Mouse (Mus musculus) forebrain, embryonic 14.5 days (tissue): Measurements from ENCODE around the gene Mrps27. TPM values are rescaled to one million over a fixed set of nuclear protein-coding genes. Genes with fewer than 3 reads are reported as not detected.

ENCODE experiments used
- ATAC-seq: fragments of 200-750 bp; cut with Nextera tagmentation; 2 replicates; pipeline ENCODE4 v1.8.0; 2017; ENCODE audit warnings: mild to moderate bottlenecking, moderate library complexity
- DNase-seq: peaks from one replicate; pipeline ENCODE4 v3.0.0-alpha.2; 2015; ENCODE audit warnings: low spot score
- H3K27ac ChIP-seq: fragments of 300-500 bp; sonication (generic); 2 replicates; pipeline ENCODE4 v1.5.1; 2014; ENCODE audit warnings: low read depth, mild to moderate bottlenecking, control low read depth, low read length, moderate library complexity
- H3K27me3 ChIP-seq: fragments of 300-500 bp; sonication (generic); replicated peaks from 2 replicates; pipeline ENCODE4 v1.6.1; 2014; ENCODE audit warnings: low read length, control low read depth, mixed read lengths; ENCODE audit not compliant: control insufficient read depth, insufficient read depth
- H3K36me3 ChIP-seq: fragments of 300-500 bp; sonication (generic); 2 replicates; pipeline ENCODE4 v1.6.1; 2014; ENCODE audit warnings: low read length, control low read depth; ENCODE audit not compliant: control insufficient read depth, insufficient read depth
- H3K4me1 ChIP-seq: fragments of 300-500 bp; sonication (generic); 2 replicates; pipeline ENCODE4 v1.6.1; 2014; ENCODE audit warnings: antibody characterized with exemption, low read length, control low read depth; ENCODE audit not compliant: control insufficient read depth, insufficient read depth
- H3K4me2 ChIP-seq: fragments of 300-500 bp; sonication (generic); 2 replicates; pipeline ENCODE4 v1.6.1; 2014; ENCODE audit warnings: mild to moderate bottlenecking, control low read depth, low read length
- H3K4me3 ChIP-seq: fragments of 300-500 bp; sonication (generic); 2 replicates; pipeline ENCODE4 v1.5.1; 2014; ENCODE audit warnings: low read depth, low read length, control low read depth
- H3K9ac ChIP-seq: fragments of 300-500 bp; sonication (generic); 2 replicates; pipeline ENCODE4 v1.6.1; 2014; ENCODE audit warnings: mild to moderate bottlenecking, low read length, control low read depth, moderate library complexity
- H3K9me3 ChIP-seq: fragments of 300-500 bp; sonication (generic); replicated peaks from 2 replicates; pipeline ENCODE4 v1.6.1; 2016; ENCODE audit warnings: low read length, control low read depth, mixed read lengths; ENCODE audit not compliant: control insufficient read depth
- WGBS: fragments of 180-500 bp; shearing (Covaris S2); extraction: QIAGEN DNeasy Blood & Tissue Kit; methylation state at CpG from one replicate; pipeline ENCODE4 v1.1.7; 2014; 5-methylcytosine and 5-hydroxymethylcytosine counted together
- polyA plus RNA-seq: library from polyadenylated mRNA; unstranded; fragments of >200 nt; fragmentation: Nextera tagmentation; extraction: Ambion mirVana; gene quantifications from 2 replicates; pipeline ENCODE4 v1.2.1, GENCODE M21; 2014

The Mrps27 gene
- polyA plus RNA-seq, 1 experiment from 2014 or later, result 45.6 TPM

DNA sequence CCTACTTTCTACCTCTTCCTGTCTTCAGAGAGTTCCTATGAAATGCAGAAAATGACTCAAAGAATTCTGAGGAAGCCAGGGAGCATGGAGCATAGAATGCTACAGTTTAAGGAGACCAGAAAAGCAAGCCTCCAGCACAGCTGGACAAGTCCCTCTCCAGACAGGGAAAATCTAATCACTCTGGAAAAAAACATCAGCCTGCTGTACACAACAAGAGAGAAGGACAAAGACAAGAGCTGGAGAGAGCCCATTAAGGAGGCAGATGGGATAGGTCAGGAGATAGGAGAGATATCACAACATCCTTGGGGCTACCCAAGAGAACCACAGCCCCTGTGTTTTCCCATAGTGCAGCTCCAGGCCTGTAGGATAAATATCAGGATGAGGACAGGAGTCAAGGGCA, 92.5 kb downstream of the Mrps27 start:
- peaks cover 100% of the 10 kb centered on the region for H3K36me3 ChIP-seq
- no peak overlapping the region for H3K4me3 ChIP-seq
- ATAC-seq, result no peak
- H3K9me3 ChIP-seq, result no peaks in the 10 kb centered on the region
- H3K27ac ChIP-seq, result no peak overlapping the region
- no peaks in the 10 kb centered on the region for H3K27me3 ChIP-seq
- peaks cover 16% of the 10 kb centered on the region for H3K4me1 ChIP-seq
- DNase-seq, result no peak
- H3K9ac ChIP-seq, result no peak overlapping the region
- no peak overlapping the region for H3K4me2 ChIP-seq

DNA sequence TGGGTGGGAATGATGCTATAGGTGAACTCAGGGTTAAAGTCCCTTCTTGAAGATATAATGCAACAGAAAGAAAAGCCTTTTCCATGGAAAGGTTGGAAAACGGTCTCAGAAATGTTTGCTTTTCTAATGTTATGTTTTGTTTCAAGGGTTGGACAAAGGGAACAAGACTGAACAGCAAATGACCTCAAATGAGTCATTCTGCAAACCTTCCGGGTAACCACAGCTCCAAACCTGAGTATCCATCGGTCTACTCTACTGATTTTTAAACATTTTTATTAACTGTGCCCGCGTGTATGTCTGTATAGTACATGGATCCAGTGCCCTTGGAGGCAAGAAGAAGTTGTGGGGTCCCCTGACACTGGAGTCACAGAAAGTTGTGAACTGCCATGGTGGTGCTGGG, 94.8 kb downstream of the Mrps27 start:
- no peaks in the 10 kb centered on the region for H3K27me3 ChIP-seq
- no peaks in the 10 kb centered on the region for H3K9me3 ChIP-seq
- no peak overlapping the region for H3K4me3 ChIP-seq
- H3K4me2 ChIP-seq, result no peak overlapping the region
- H3K27ac ChIP-seq, result no peak overlapping the region
- H3K9ac ChIP-seq, result no peak overlapping the region
- DNase-seq (no peak), ATAC-seq (no peak)
- H3K36me3 ChIP-seq, result peaks cover 92% of the 10 kb centered on the region
- H3K4me1 ChIP-seq, result peaks cover 39% of the 10 kb centered on the region
- WGBS, result 95% methylated on average over 5 of the region's 5 CpGs

DNA sequence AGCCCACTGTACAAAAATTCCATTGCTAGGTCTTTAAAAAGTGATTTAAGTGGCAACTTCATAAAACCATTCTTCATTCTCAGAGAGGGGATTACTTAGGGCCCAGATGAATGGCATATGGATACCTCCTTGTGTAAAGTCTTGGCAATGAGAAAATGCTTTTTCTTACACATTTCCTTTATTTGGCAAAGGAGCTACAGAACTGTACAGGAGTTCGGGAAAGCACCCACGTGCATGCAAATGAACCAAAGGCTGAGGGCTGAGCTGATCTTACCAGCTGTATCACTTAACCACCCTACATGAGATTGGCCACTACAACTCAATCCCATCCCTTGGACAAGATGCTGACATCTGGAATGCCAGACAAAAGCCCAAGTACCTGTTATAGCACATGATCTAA, 95.6 kb downstream of the Mrps27 start:
- H3K4me3 ChIP-seq, result no peak overlapping the region
- H3K9ac ChIP-seq, result 0 out of 2 replicates have a peak overlapping the region, but pooled peaks have one; percentile 21
- peaks cover 83% of the 10 kb centered on the region for H3K36me3 ChIP-seq
- peak; percentile 53 for DNase-seq
- H3K9me3 ChIP-seq, result no peaks in the 10 kb centered on the region
- H3K27ac ChIP-seq, result 0 out of 2 replicates have a peak overlapping the region, but pooled peaks have one; percentile 44
- 0 out of 2 replicates have a peak overlapping the region, but pooled peaks have one; percentile 7 for H3K4me2 ChIP-seq
- H3K27me3 ChIP-seq, result no peaks in the 10 kb centered on the region
- peaks cover 46% of the 10 kb centered on the region for H3K4me1 ChIP-seq
- 38% methylated on average over 2 of the region's 2 CpGs for WGBS
- no peak for ATAC-seq

DNA sequence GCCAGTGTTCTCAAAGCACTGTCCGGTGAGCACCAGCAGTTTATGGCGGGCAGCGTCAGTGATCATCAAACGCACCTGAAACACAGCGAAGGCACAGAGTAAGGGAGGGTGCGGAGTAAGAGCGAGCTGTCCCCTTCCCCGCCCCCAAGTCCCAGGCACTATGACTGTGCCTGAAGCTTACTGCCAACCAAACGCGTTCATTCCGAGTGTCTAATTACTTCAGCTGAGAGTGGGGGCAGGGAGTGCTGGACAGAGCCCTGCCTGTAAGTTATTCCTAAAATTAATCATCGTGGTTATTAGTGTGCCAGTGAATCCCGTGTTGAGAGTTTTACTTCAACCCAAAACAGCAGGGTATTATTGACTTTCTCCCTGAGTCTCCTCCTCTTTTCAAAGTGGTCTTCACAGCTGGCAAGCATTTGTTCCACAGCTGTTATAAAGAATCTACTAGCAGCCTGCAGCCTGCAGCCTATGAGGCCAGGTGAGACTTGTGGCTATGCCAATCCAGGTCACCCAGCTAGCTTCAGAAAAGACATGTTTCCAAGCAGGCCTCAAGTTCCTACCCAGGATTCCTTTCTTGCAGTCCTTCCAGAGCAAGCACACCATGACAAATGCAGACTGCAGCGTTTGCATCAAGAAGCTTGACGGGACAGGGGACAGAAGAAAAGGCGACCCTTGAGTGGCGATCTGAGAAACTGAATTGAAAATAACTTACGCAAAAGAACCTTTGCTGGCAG, 97.3 kb downstream of the Mrps27 start:
- Histone ChIP-seq H3K27ac (peak overlapping the region; percentile 92), H3K36me3 (peaks cover 67% of the 10 kb centered on the region), H3K27me3 (no peaks in the 10 kb centered on the region), H3K9ac (peak overlapping the region; percentile 68), H3K4me2 (peak overlapping the region; percentile 54), H3K4me1 (peaks cover 62% of the 10 kb centered on the region), H3K9me3 (no peaks in the 10 kb centered on the region), H3K4me3 (peak overlapping the region; percentile 34)
- WGBS, result 18% methylated on average over 18 of the region's 18 CpGs
- no peak for ATAC-seq
- peak; percentile 53 for DNase-seq

DNA sequence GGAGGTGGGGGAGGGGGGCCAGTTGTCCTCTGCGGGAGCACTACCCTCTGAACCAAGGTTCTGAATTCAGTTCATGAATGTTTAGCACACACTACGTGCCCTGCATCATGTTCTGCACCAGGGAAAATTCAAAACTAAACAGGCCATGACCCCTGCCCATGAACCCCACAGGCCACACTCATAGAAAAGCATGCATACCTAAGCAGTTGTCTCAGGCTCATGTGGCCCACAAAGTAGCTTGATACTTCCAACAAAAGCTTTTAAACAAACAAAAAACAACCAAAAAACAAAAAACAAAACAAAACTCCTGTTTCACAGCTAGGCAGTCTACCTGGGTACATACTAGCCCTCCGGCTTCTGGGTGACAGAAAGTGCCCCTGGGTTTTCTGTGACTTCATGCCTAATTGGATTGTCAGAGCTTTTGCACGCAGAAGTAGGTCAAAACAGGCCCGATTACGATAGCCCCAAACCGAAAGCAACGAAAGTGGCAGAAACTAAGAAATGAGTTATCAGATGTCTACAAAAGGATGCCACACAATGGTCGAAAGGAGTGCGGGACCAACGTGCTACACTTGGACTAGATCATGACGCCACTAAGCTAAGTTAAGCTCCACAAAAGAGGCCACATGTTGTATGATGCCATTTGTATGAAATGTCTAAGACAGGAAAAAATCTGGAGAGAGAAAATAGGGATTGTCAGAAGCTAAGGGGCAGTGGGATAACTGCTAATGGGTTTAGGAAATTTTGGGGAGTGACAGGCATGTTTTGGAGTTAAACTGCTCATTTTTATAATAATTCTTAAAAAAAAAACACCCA, 98.1 kb downstream of the Mrps27 start:
- H3K27me3 ChIP-seq, result no peaks in the 10 kb centered on the region
- H3K4me3 ChIP-seq, result peak overlapping the region; percentile 34
- ATAC-seq (no peak), DNase-seq (no peak)
- 5% methylated on average over 12 of the region's 12 CpGs for WGBS
- peaks cover 59% of the 10 kb centered on the region for H3K36me3 ChIP-seq
- peak overlapping the region; percentile 92 for H3K27ac ChIP-seq
- H3K4me1 ChIP-seq, result peaks cover 70% of the 10 kb centered on the region
- H3K4me2 ChIP-seq, result peak overlapping the region; percentile 54
- peak overlapping the region; percentile 68 for H3K9ac ChIP-seq
- H3K9me3 ChIP-seq, result no peaks in the 10 kb centered on the region

DNA sequence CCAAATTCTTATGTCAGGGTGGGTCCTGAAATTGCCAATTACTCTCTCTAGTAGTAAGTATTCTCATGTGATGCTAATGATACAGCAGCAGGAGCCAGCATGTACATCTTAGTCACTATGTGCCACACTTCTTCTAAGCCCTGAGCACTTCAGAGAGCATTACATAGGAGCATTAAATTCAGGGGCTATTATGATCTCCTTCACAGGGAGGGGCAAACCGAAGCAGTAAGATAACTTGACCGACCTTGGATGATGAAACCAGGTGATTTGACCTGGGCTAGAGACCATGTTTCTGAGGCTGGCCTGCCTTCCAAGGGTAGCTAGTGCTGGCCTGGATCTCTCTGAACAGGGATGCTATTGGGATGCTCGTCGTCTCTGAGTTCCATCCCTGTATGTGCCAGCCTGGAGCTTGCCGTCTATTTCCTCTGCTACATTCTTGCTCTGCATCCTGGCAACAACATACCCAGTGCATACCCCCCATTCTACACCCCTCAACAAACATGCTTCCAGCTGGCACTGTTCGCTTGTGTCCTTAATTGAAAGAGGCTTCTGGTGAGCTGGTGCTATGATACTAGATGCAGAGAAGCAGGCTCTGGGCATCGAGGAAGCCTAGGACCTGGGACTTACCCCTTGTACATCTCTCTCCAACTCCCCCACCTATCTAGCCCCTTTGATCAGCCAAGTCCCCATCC, 99.0 kb downstream of the Mrps27 start:
- Histone ChIP-seq H3K27ac (peak overlapping the region; percentile 92), H3K4me2 (peak overlapping the region; percentile 54), H3K36me3 (peaks cover 49% of the 10 kb centered on the region), H3K4me3 (peak overlapping the region; percentile 34), H3K9me3 (no peaks in the 10 kb centered on the region), H3K9ac (peak overlapping the region; percentile 68), H3K4me1 (peaks cover 75% of the 10 kb centered on the region), H3K27me3 (no peaks in the 10 kb centered on the region)
- 10% methylated on average over 7 of the region's 7 CpGs for WGBS
- ATAC-seq, result peak; percentile 61
- peak; percentile 92 for DNase-seq

DNA sequence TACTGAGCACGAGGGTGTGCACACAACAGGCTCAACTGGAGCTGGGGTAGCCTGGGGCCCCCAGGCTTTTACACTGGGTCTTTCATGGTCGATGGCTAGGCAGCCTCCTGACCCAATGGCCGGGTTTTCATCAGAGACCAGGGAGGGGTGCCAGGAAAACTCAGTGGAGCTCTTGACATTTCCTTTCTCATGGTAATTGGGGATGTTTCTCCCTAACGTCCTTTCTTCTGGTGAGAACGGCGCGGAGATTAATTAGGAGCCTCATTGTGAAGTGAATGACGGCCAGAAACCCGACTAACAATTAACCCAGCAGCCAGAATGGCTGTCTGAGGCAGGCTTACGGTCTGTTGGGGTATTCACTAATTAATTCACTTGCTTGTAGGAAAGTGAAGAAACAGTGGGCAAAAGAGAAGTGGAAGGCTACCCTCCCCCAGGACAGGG, 99.9 kb downstream of the Mrps27 start:
- Histone ChIP-seq H3K4me1 (peaks cover 82% of the 10 kb centered on the region), H3K27ac (peak overlapping the region; percentile 92), H3K9ac (peak overlapping the region; percentile 68), H3K4me2 (peak overlapping the region; percentile 54), H3K9me3 (no peaks in the 10 kb centered on the region), H3K36me3 (peaks cover 41% of the 10 kb centered on the region), H3K27me3 (no peaks in the 10 kb centered on the region), H3K4me3 (peak overlapping the region; percentile 34)
- WGBS, result 2% methylated on average over 10 of the region's 10 CpGs
- ATAC-seq (peak; percentile 82), DNase-seq (peak; percentile 97)

DNA sequence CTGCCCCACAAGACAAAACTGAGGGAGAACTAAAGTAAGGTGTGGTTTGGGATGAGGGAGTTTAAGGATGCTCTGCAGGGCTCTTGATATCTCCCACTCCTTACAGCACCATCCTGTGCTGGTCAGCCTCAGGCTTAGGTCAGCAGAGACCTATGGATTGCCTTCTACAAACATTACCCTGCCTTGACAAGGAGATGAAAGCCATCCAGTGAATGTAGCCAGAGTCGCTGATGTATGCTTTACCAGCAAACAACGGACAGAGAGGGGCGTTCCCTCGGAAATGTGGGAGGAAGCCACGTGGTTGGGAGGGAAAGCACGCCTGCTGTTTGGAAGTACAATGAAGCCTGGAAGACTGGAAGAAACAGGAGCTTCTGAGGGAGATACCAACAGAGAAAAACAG, 100.3 kb downstream of the Mrps27 start:
- Histone ChIP-seq H3K4me2 (peak overlapping the region; percentile 54), H3K9me3 (no peaks in the 10 kb centered on the region), H3K9ac (peak overlapping the region; percentile 68), H3K27me3 (no peaks in the 10 kb centered on the region), H3K27ac (peak overlapping the region; percentile 92), H3K4me1 (peaks cover 82% of the 10 kb centered on the region), H3K4me3 (peak overlapping the region; percentile 34), H3K36me3 (peaks cover 37% of the 10 kb centered on the region)
- ATAC-seq, result peak; percentile 45
- 0% methylated on average over 6 of the region's 6 CpGs for WGBS
- DNase-seq, result peak; percentile 92
